Mouse (Mus musculus) MEL (cell line): ENCODE measurements at regions not wholly inside any gene's neighbourhood (a gene's known extent, or its start where the extent isn't known, plus 50 kb on each side); places are given as distances from the start of the nearest gene placed in this dataset.

Source experiments
- DNase-seq: peaks from one replicate; pipeline ENCODE4 v3.0.0; 2011; ENCODE audit warnings: low read depth, low spot score
- H3K27ac ChIP-seq: 2 replicates; pipeline ENCODE4 v1.5.1; 2012; ENCODE audit warnings: low read depth, mild to moderate bottlenecking, control low read depth, low read length, moderate library complexity; ENCODE audit not compliant: control insufficient read depth
- H3K27me3 ChIP-seq, 2 experiments: fragments of 150-350 bp in 1 of 2; sonication (generic) in 1 of 2; 2 replicates each; pipeline ENCODE4 v1.6.1; 2012; ENCODE audit warnings: low read length in 2 of 2, mild to moderate bottlenecking in 2 of 2, improper control_type of control experiment in 1 of 2, moderate library complexity in 1 of 2; ENCODE audit not compliant: insufficient read depth in 2 of 2, control insufficient read depth in 1 of 2
- H3K36me3 ChIP-seq, 2 experiments: 2 replicates each; pipeline ENCODE4 v1.6.1; 2012 to 2014; ENCODE audit warnings: low read length in 2 of 2, improper control_type of control experiment in 1 of 2, inconsistent platforms in 1 of 2, mild to moderate bottlenecking in 1 of 2; ENCODE audit not compliant: insufficient read depth in 2 of 2, control insufficient read depth in 1 of 2
- H3K4me1 ChIP-seq, 2 experiments: fragments of 150-350 bp in 1 of 2; sonication (generic) in 1 of 2; 2 replicates each; pipeline ENCODE4 v1.6.1; 2012; ENCODE audit warnings: low read length in 2 of 2, improper control_type of control experiment in 1 of 2, mild to moderate bottlenecking in 1 of 2; ENCODE audit not compliant: insufficient read depth in 2 of 2, control insufficient read depth in 1 of 2
- H3K4me3 ChIP-seq, 2 experiments: fragments of 150-350 bp in 1 of 2; sonication (generic) in 1 of 2; 2 replicates each; pipeline ENCODE4 v1.5.1; 2012; ENCODE audit warnings: low read depth in 2 of 2, low read length in 2 of 2, mild to moderate bottlenecking in 2 of 2, moderate library complexity in 2 of 2, control low read depth in 1 of 2, improper control_type of control experiment in 1 of 2; ENCODE audit not compliant: control insufficient read depth in 1 of 2, insufficient read depth in 1 of 2
- H3K79me2 ChIP-seq: 2 replicates; pipeline ENCODE4 v1.6.1; 2012; ENCODE audit warnings: mild to moderate bottlenecking, low read length, moderate library complexity; ENCODE audit not compliant: control insufficient read depth, poor library complexity, insufficient read depth
- H3K9ac ChIP-seq: 2 replicates; pipeline ENCODE4 v1.6.1; 2012; ENCODE audit warnings: low read depth, mild to moderate bottlenecking, control low read depth, low read length, moderate library complexity; ENCODE audit not compliant: control insufficient read depth, poor library complexity, severe bottlenecking
- H3K9me3 ChIP-seq: fragments of 150-350 bp; sonication (generic); replicated peaks from 2 replicates; pipeline ENCODE4 v1.6.1; 2012; ENCODE audit warnings: mild to moderate bottlenecking, low read length, improper control_type of control experiment, moderate library complexity; ENCODE audit not compliant: insufficient read depth
- BHLHE40 ChIP-seq: IDR thresholded peaks from 2 replicates; pipeline ENCODE4 v1.6.1; 2012; ENCODE audit warnings: low read depth, mild to moderate bottlenecking, inconsistent platforms, low read length, improper control_type of control experiment, borderline replicate concordance
- CHD2 ChIP-seq: IDR thresholded peaks from 2 replicates; pipeline ENCODE4 v1.6.1; 2011; ENCODE audit warnings: low read length, improper control_type of control experiment
- CTCF ChIP-seq, 3 experiments: IDR thresholded peaks in 2 of 3; conservative IDR thresholded peaks in 1 of 3; 2 replicates each; pipeline ENCODE4 v1.5.1; 2011 to 2012; ENCODE audit warnings: low read length in 3 of 3, low read depth in 2 of 3, mild to moderate bottlenecking in 2 of 3, improper control_type of control experiment in 1 of 3, inconsistent platforms in 1 of 3, mixed read lengths in 1 of 3, moderate library complexity in 1 of 3; ENCODE audit not compliant: control insufficient read depth in 1 of 3, insufficient read depth in 1 of 3, poor library complexity in 1 of 3, severe bottlenecking in 1 of 3
- E2F4 ChIP-seq: IDR thresholded peaks from 2 replicates; pipeline ENCODE4 v1.6.1; 2011; ENCODE audit warnings: low read depth, low read length, improper control_type of control experiment, borderline replicate concordance
- ELF1 ChIP-seq: IDR thresholded peaks from 2 replicates; pipeline ENCODE4 v1.6.1; 2014; ENCODE audit warnings: low read depth, mild to moderate bottlenecking, inconsistent platforms, low read length, improper control_type of control experiment, moderate library complexity
- EP300 ChIP-seq, 2 experiments: IDR thresholded peaks; 2 replicates each; pipeline ENCODE4 v1.6.1; 2011; ENCODE audit warnings: improper control_type of control experiment in 2 of 2, low read length in 2 of 2, low read depth in 1 of 2, mild to moderate bottlenecking in 1 of 2
- GABPA ChIP-seq: IDR thresholded peaks from 2 replicates; pipeline ENCODE4 v1.6.1; 2012; ENCODE audit warnings: low read depth, mild to moderate bottlenecking, inconsistent platforms, low read length, improper control_type of control experiment, moderate library complexity
- GATA1 ChIP-seq: IDR thresholded peaks from 2 replicates; pipeline ENCODE4 v1.6.1; 2011; ENCODE audit warnings: low read depth, low read length, improper control_type of control experiment
- JUND ChIP-seq: IDR thresholded peaks from 2 replicates; pipeline ENCODE4 v1.6.1; 2011; ENCODE audit warnings: low read depth, mild to moderate bottlenecking, improper control_type of control experiment, low read length
- MAFK ChIP-seq: IDR thresholded peaks from 2 replicates; pipeline ENCODE4 v1.6.1; 2011; ENCODE audit warnings: low read depth, mild to moderate bottlenecking, low read length, improper control_type of control experiment, borderline replicate concordance
- MEF2A ChIP-seq: IDR thresholded peaks from 2 replicates; pipeline ENCODE4 v1.6.1; 2014; ENCODE audit warnings: low read depth, mild to moderate bottlenecking, inconsistent platforms, low read length, improper control_type of control experiment; ENCODE audit not compliant: poor library complexity, insufficient replicate concordance, severe bottlenecking; ENCODE audit errors: extremely low read depth
- MYC ChIP-seq: IDR thresholded peaks from 2 replicates; pipeline ENCODE4 v1.6.1; 2011; ENCODE audit warnings: low read depth, mild to moderate bottlenecking, low read length, improper control_type of control experiment, moderate library complexity
- NELFE ChIP-seq: IDR thresholded peaks from 2 replicates; pipeline ENCODE4 v1.6.1; 2011; ENCODE audit warnings: low read depth, low read length, improper control_type of control experiment
- NRF1 ChIP-seq: IDR thresholded peaks from 2 replicates; pipeline ENCODE4 v1.6.1; 2014; ENCODE audit warnings: low read depth, mild to moderate bottlenecking, inconsistent platforms, low read length, improper control_type of control experiment, moderate library complexity; ENCODE audit not compliant: poor library complexity, insufficient read depth, severe bottlenecking
- POLR2A ChIP-seq, 2 experiments: IDR thresholded peaks; 2 replicates each; pipeline ENCODE4 v1.6.1; 2011 to 2012; ENCODE audit warnings: low read length in 2 of 2, mild to moderate bottlenecking in 2 of 2, control low read depth in 1 of 2, improper control_type of control experiment in 1 of 2, low read depth in 1 of 2, moderate library complexity in 1 of 2; ENCODE audit not compliant: control insufficient read depth in 1 of 2, insufficient read depth in 1 of 2, poor library complexity in 1 of 2
- POLR2AphosphoS2 ChIP-seq: IDR thresholded peaks from 2 replicates; pipeline ENCODE4 v1.6.1; 2011; ENCODE audit warnings: low read length, improper control_type of control experiment
- POLR2AphosphoS5 ChIP-seq: IDR thresholded peaks from 2 replicates; pipeline ENCODE4 v1.6.1; 2012; ENCODE audit warnings: low read depth, borderline replicate concordance, mild to moderate bottlenecking, inconsistent platforms, low read length, moderate library complexity, mixed read lengths
- RAD21 ChIP-seq: IDR thresholded peaks from 2 replicates; pipeline ENCODE4 v1.6.1; 2011; ENCODE audit warnings: mild to moderate bottlenecking, low read depth, low read length, improper control_type of control experiment
- SIN3A ChIP-seq: IDR thresholded peaks from 2 replicates; pipeline ENCODE4 v1.6.1; 2012; ENCODE audit warnings: low read length, improper control_type of control experiment, inconsistent platforms
- TBP ChIP-seq: IDR thresholded peaks from 2 replicates; pipeline ENCODE4 v1.8.0; 2011; ENCODE audit warnings: low read depth, low read length, improper control_type of control experiment
- USF1 ChIP-seq: IDR thresholded peaks from 2 replicates; pipeline ENCODE4 v1.6.1; 2014; ENCODE audit warnings: low read depth, mild to moderate bottlenecking, inconsistent platforms, low read length, improper control_type of control experiment, moderate library complexity
- USF2 ChIP-seq, 2 experiments: IDR thresholded peaks; 2 replicates each; pipeline ENCODE4 v1.6.1; 2011 to 2012; ENCODE audit warnings: improper control_type of control experiment in 2 of 2, low read length in 2 of 2, borderline replicate concordance in 1 of 2, inconsistent platforms in 1 of 2, low read depth in 1 of 2, mild to moderate bottlenecking in 1 of 2; ENCODE audit not compliant: insufficient read depth in 1 of 2
- ZC3H11A ChIP-seq: IDR thresholded peaks from 2 replicates; pipeline ENCODE4 v1.6.1; 2012; ENCODE audit warnings: low read depth, mild to moderate bottlenecking, inconsistent platforms, low read length, improper control_type of control experiment

GRCm38 (mm10) chr12:25173064-25173463 lies 76.1 kb upstream of the Id2 start:
- no peak for DNase-seq
- Histone ChIP-seq H3K27me3 (no peaks in the 10 kb centered on the region), H3K9ac (no peak overlapping the region), H3K79me2 (no peaks in the 10 kb centered on the region), H3K4me1 (peaks cover 0 to 3% of the 10 kb centered on the region in 2 experiments; a peak in 1 of 4 replicates), H3K27ac (no peak overlapping the region), H3K36me3 (no peaks in the 10 kb centered on the region), H3K4me3 (no peak overlapping the region), H3K9me3 (no peaks in the 10 kb centered on the region)
- TF ChIP-seq GATA1: no peak

GRCm38 (mm10) chr12:25172450-25172849 lies 75.5 kb upstream of the Id2 start:
- no peaks in the 10 kb centered on the region for H3K36me3 ChIP-seq
- no peak overlapping the region for H3K9ac ChIP-seq
- no peaks in the 10 kb centered on the region for H3K79me2 ChIP-seq
- DNase-seq: no peak
- no peak overlapping the region for H3K4me3 ChIP-seq
- no peaks in the 10 kb centered on the region for H3K9me3 ChIP-seq
- H3K27ac ChIP-seq: no peak overlapping the region
- H3K4me1 ChIP-seq: no peaks in the 10 kb centered on the region
- TF ChIP-seq CTCF (IDR thresholded peaks at IDR 0.05 in 2 of 3, conservative IDR thresholded peaks at IDR 0.05 in 1 of 3; ENCODE audit: control insufficient read depth in 1 of 3, insufficient read depth in 1 of 3, low read depth in 2 of 3, low read length in 3 of 3, poor library complexity in 1 of 3, severe bottlenecking in 1 of 3): no peak
- no peak for TF ChIP-seq ZC3H11A
- no peak for TF ChIP-seq BHLHE40
- TF ChIP-seq SIN3A: no peak
- TF ChIP-seq POLR2A (IDR thresholded peaks at IDR 0.05; ENCODE audit: control insufficient read depth in 1 of 2, insufficient read depth in 1 of 2, low read depth in 1 of 2, low read length in 2 of 2, poor library complexity in 1 of 2): no peak
- no peak for TF ChIP-seq E2F4
- no peak for TF ChIP-seq USF1
- TF ChIP-seq POLR2AphosphoS5: no peak
- TF ChIP-seq TBP: no peak
- TF ChIP-seq NRF1: no peak
- no peak for TF ChIP-seq NELFE
- no peaks in the 10 kb centered on the region for H3K27me3 ChIP-seq

GRCm38 (mm10) chr12:25169611-25170010 lies 72.7 kb upstream of the Id2 start:
- no peak for DNase-seq
- no peaks in the 10 kb centered on the region for H3K27me3 ChIP-seq
- H3K9me3 ChIP-seq: no peaks in the 10 kb centered on the region
- no peaks in the 10 kb centered on the region for H3K4me1 ChIP-seq
- H3K9ac ChIP-seq: no peak overlapping the region
- H3K79me2 ChIP-seq: no peaks in the 10 kb centered on the region
- H3K27ac ChIP-seq: no peak overlapping the region
- no peak for TF ChIP-seq NRF1
- no peak for TF ChIP-seq USF1
- TF ChIP-seq CHD2: no peak
- TF ChIP-seq EP300 (IDR thresholded peaks at IDR 0.05; ENCODE audit: low read depth in 1 of 2, low read length in 2 of 2): no peak
- no peak for TF ChIP-seq POLR2A (IDR thresholded peaks at IDR 0.05; ENCODE audit: control insufficient read depth in 1 of 2, insufficient read depth in 1 of 2, low read depth in 1 of 2, low read length in 2 of 2, poor library complexity in 1 of 2)
- TF ChIP-seq JUND: no peak
- TF ChIP-seq GATA1: no peak
- TF ChIP-seq BHLHE40: no peak
- TF ChIP-seq RAD21: no peak
- no peak for TF ChIP-seq USF2 (IDR thresholded peaks at IDR 0.05; ENCODE audit: borderline replicate concordance in 1 of 2, insufficient read depth in 1 of 2, low read depth in 1 of 2, low read length in 2 of 2)
- TF ChIP-seq MAFK: no peak
- no peak for TF ChIP-seq MEF2A
- TF ChIP-seq NELFE: no peak
- no peak for TF ChIP-seq MYC
- TF ChIP-seq GABPA: no peak
- TF ChIP-seq POLR2AphosphoS2: no peak
- TF ChIP-seq ELF1: no peak
- H3K4me3 ChIP-seq: no peak overlapping the region
- no peaks in the 10 kb centered on the region for H3K36me3 ChIP-seq
